9 mouse cellular contexts compared by ENCODE assay signal in the genomic region with DNA sequence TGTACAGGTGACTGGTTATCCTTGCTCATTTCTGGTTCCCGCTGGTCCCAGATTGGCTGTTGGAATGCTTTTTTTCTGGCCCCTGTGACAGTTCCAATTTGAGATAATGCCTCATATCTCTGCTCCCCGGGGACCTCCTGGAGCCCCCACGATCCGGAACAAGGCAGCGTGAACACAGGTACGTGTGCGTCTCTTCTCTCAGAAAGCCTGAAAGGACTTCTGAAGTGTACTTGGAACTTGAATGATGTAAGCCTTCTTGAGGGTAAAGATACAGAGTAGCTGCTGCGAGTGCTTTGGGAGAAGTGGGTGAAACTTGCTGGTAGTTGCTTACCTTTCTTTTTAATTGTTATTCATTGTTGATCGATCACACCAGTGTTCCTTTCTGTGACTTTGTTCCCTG. TPM values are rescaled to one million over a fixed set of nuclear protein-coding genes. Genes with fewer than 3 reads are reported as not detected.
DNase-seq lines count a peak whose midpoint lies in the region; ATAC-seq and TF ChIP-seq lines count a peak whose summit lies in the region.
"Had no signal": no experiment of that assay in that cellular context is flagged by ENCODE, and none has a peak within 500 bp of the region (broad histone marks: within the 10 kb centered on the region; RNA-seq: fewer than 3 reads in every experiment).

No protein-coding gene starts in this region.

- TF ChIP-seq CTCF in CH12.LX (conservative IDR thresholded peaks at IDR 0.05 in 1 of 2, IDR thresholded peaks at IDR 0.05 in 1 of 2; ENCODE audit: low read depth in 2 of 2, low read length in 2 of 2), result no peak

- dilution Hi-C loops in CH12.LX (cut with MboI; ENCODE audit: extremely low pct_ligation_motif_present, extremely low pct_unique_long_range_greater_than_20kb, low sequenced_read_pairs), result no loop called here

- no peak for ATAC-seq in lung, embryonic 16.5 days (ENCODE audit: low read depth)

- WGBS in hindbrain, embryonic 10.5 days, result 62% methylated on average over 9 of the region's 9 CpGs
- 25% methylated on average over 9 of the region's 9 CpGs for WGBS in lung, embryonic 16.5 days

- no peaks in the 10 kb centered on the region for H3K79me2 ChIP-seq in CH12.LX (replicated peaks; ENCODE audit: control insufficient read depth, extremely low read depth, insufficient read depth, poor library complexity, severe bottlenecking)

- intact Hi-C loops in left cerebral cortex, postnatal 14 days (cut with DNase I), result no loop called here

- H3K27ac ChIP-seq in CH12.LX (ENCODE audit: insufficient read depth, low read depth), result no peak overlapping the region
- H3K27ac ChIP-seq in hindbrain, embryonic 10.5 days, result no peak overlapping the region
- peak overlapping the region; percentile 80 for H3K27ac ChIP-seq in lung, embryonic 16.5 days (ENCODE audit: low read length)

- H3K9ac ChIP-seq in CH12.LX (ENCODE audit: insufficient read depth, low read depth), result no peak overlapping the region
- peak overlapping the region; percentile 81 for H3K9ac ChIP-seq in lung, embryonic 16.5 days (ENCODE audit: low read length)

- TF ChIP-seq RAD21 in CH12.LX (IDR thresholded peaks at IDR 0.05; ENCODE audit: low read depth, low read length), result no peak

- H3K4me2 ChIP-seq in CH12.LX (ENCODE audit: insufficient read depth, low read depth, poor library complexity, severe bottlenecking), result peak overlapping the region; percentile 86
- H3K4me2 ChIP-seq in lung, embryonic 16.5 days (ENCODE audit: low read depth, low read length), result peak overlapping the region; percentile 73

- peak; percentile 18 for DNase-seq in cerebellum, adult 8-10 months
- DNase-seq in cerebellum, postnatal 4 days (ENCODE audit: low spot score in 2 of 2), result no peak
- DNase-seq in CH12.LX (ENCODE audit: extremely low read depth), result no peak
- no peak for DNase-seq in hindbrain, embryonic 10.5 days (ENCODE audit: low spot score)
- DNase-seq in adrenal gland, postnatal 10 days, result no peak
- DNase-seq in left cerebral cortex, adult 9 months (ENCODE audit: low spot score in 2 of 2), result no peak
- no peak for DNase-seq in left cerebral cortex, postnatal 14 days (ENCODE audit: low spot score in 2 of 2)

- H3K36me3 ChIP-seq in CH12.LX (replicated peaks in 1 of 2; ENCODE audit: control insufficient read depth in 1 of 2, insufficient read depth in 1 of 2, low read length in 1 of 2), result peaks cover 36 to 45% of the 10 kb centered on the region in 2 experiments
- peaks cover 46% of the 10 kb centered on the region for H3K36me3 ChIP-seq in hindbrain, embryonic 10.5 days
- peaks cover 31% of the 10 kb centered on the region for H3K36me3 ChIP-seq in lung, embryonic 16.5 days (ENCODE audit: control insufficient read depth, insufficient read depth, low read length)

- no peaks in the 10 kb centered on the region for H3K9me3 ChIP-seq in CH12.LX (replicated peaks; ENCODE audit: low read length)
- no peaks in the 10 kb centered on the region for H3K9me3 ChIP-seq in hindbrain, embryonic 10.5 days
- no peaks in the 10 kb centered on the region for H3K9me3 ChIP-seq in lung, embryonic 16.5 days (ENCODE audit: control insufficient read depth, low read length)

- peak overlapping the region; percentile 83 to 93 (median 93) for H3K4me3 ChIP-seq in CH12.LX (replicated peaks in 1 of 3; ENCODE audit: low read depth in 2 of 3, low read length in 2 of 3, poor library complexity in 1 of 3)
- peak overlapping the region; percentile 63 for H3K4me3 ChIP-seq in hindbrain, embryonic 10.5 days
- peak overlapping the region; percentile 77 for H3K4me3 ChIP-seq in lung, embryonic 16.5 days (ENCODE audit: low read length)

- no peak for TF ChIP-seq EP300 in CH12.LX (IDR thresholded peaks at IDR 0.05; ENCODE audit: low read length)

- in situ Hi-C loops in CH12.LX (cut with MboI; ENCODE audit: low pct_ligation_motif_present, low pct_unique_long_range_greater_than_20kb, low sequenced_read_pairs), result no loop called here

- H3K4me1 ChIP-seq in CH12.LX (ENCODE audit: control insufficient read depth in 1 of 2, insufficient read depth in 2 of 2), result peaks cover 0 to 26% of the 10 kb centered on the region in 2 experiments; a peak in 2 of 4 replicates
- peaks cover 22% of the 10 kb centered on the region for H3K4me1 ChIP-seq in hindbrain, embryonic 10.5 days (replicated peaks)
- peaks cover 15% of the 10 kb centered on the region for H3K4me1 ChIP-seq in lung, embryonic 16.5 days (replicated peaks; ENCODE audit: control insufficient read depth, insufficient read depth, low read length)

- no peaks in the 10 kb centered on the region for H3K27me3 ChIP-seq in CH12.LX (replicated peaks)
- H3K27me3 ChIP-seq in hindbrain, embryonic 10.5 days (ENCODE audit: insufficient read depth, poor library complexity, severe bottlenecking), result no peaks in the 10 kb centered on the region
- H3K27me3 ChIP-seq in lung, embryonic 16.5 days (ENCODE audit: control insufficient read depth, insufficient read depth, low read depth, low read length), result no peaks in the 10 kb centered on the region

- no peak for TF ChIP-seq POLR2A in CH12.LX (IDR thresholded peaks at IDR 0.05; ENCODE audit: low read depth, low read length)

TF ChIP-seq in CH12.LX, 34 proteins besides CTCF, POLR2A, EP300 and RAD21:
- TF ChIP-seq IRF4 (IDR thresholded peaks at IDR 0.05; ENCODE audit: low read depth, low read length) (no peak), USF1 (IDR thresholded peaks at IDR 0.05; ENCODE audit: low read depth, low read length) (no peak), MXI1 (IDR thresholded peaks at IDR 0.05; ENCODE audit: low read depth, low read length) (no peak), POLR2AphosphoS2 (IDR thresholded peaks at IDR 0.05; ENCODE audit: low read depth, low read length) (no peak), MYC (IDR thresholded peaks at IDR 0.05; ENCODE audit: low read depth, low read length) (no peak)

RNA-seq across cellular contexts. Expression of a gene that starts 1.1 kb away (rescaled TPM):
- total RNA-seq in CH12.LX (2012; rRNA removed) (27.4 and 27.8 TPM in 2 replicates), CH12.LX (2014; rRNA removed) (18.3 and 19.3 TPM in 2 replicates)
- 23.1 TPM in 2 replicates for polyA plus RNA-seq in CH12.LX (2012; ENCODE audit: insufficient read length, low read depth)
- polyA plus RNA-seq in hindbrain, embryonic 10.5 days (2016; fragmentation: Nextera tagmentation; extraction: Ambion mirVana), result 70.3 and 80.9 TPM in 2 replicates
- 92.6 and 98.6 TPM in 2 replicates for polyA plus RNA-seq in lung, embryonic 16.5 days (2015; fragmentation: Nextera tagmentation; extraction: Ambion mirVana)
- 10 to 100 TPM; 28.9 to 34.7 TPM for total RNA-seq in adrenal gland, postnatal 10 days (2021)
- 10 to 100 TPM; 59.8 to 61.3 TPM for total RNA-seq in left cerebral cortex, postnatal 14 days (2021)

RNA-seq across cellular contexts. Expression of a gene that starts 9.8 kb away (rescaled TPM):
- 12.4 and 13.6 TPM in 2 replicates for total RNA-seq in CH12.LX (2012; rRNA removed)
- 10.5 and 13.7 TPM in 2 replicates for total RNA-seq in CH12.LX (2014; rRNA removed)
- 13.9 and 15.1 TPM in 2 replicates for polyA plus RNA-seq in CH12.LX (2012; ENCODE audit: insufficient read length, low read depth)
- polyA plus RNA-seq in hindbrain, embryonic 10.5 days (2016; fragmentation: Nextera tagmentation; extraction: Ambion mirVana), result 54.1 and 56.2 TPM in 2 replicates
- 53.9 and 56.8 TPM in 2 replicates for polyA plus RNA-seq in lung, embryonic 16.5 days (2015; fragmentation: Nextera tagmentation; extraction: Ambion mirVana)
- 10 to 100 TPM; 30.8 to 43.8 TPM for total RNA-seq in adrenal gland, postnatal 10 days (2021)
- total RNA-seq in left cerebral cortex, postnatal 14 days (2021), result 10 to 100 TPM; 20.5 to 23.9 TPM

RNA-seq across cellular contexts. Expression of a gene that starts 16.6 kb away (rescaled TPM):
- total RNA-seq in CH12.LX (2012; rRNA removed) (13.1 and 14.2 TPM in 2 replicates), CH12.LX (2014; rRNA removed) (7.1 and 8.5 TPM in 2 replicates)
- polyA plus RNA-seq in CH12.LX (2012; ENCODE audit: insufficient read length, low read depth), result 34.3 and 37.6 TPM in 2 replicates
- 95.6 and 111 TPM in 2 replicates for polyA plus RNA-seq in hindbrain, embryonic 10.5 days (2016; fragmentation: Nextera tagmentation; extraction: Ambion mirVana)
- polyA plus RNA-seq in lung, embryonic 16.5 days (2015; fragmentation: Nextera tagmentation; extraction: Ambion mirVana), result 69.8 and 76.0 TPM in 2 replicates
- 10 to 100 TPM; 31.8 to 40.2 TPM for total RNA-seq in adrenal gland, postnatal 10 days (2021)
- 10 to 100 TPM; 54.1 to 58.0 TPM for total RNA-seq in left cerebral cortex, postnatal 14 days (2021)

RNA-seq across cellular contexts. Expression of a gene that starts 20.0 kb away (rescaled TPM):
- total RNA-seq in CH12.LX (2012; rRNA removed) (244 and 265 TPM in 2 replicates), CH12.LX (2014; rRNA removed) (239 and 242 TPM in 2 replicates)
- polyA plus RNA-seq in CH12.LX (2012; ENCODE audit: insufficient read length, low read depth), result 242 and 264 TPM in 2 replicates
- polyA plus RNA-seq in hindbrain, embryonic 10.5 days (2016; fragmentation: Nextera tagmentation; extraction: Ambion mirVana), result 250 and 275 TPM in 2 replicates
- 227 and 230 TPM in 2 replicates for polyA plus RNA-seq in lung, embryonic 16.5 days (2015; fragmentation: Nextera tagmentation; extraction: Ambion mirVana)
- total RNA-seq in adrenal gland, postnatal 10 days (2021), result 1,000 to 10,000 TPM in 1 of 2 experiments, 100 to 1,000 TPM in 1; 996 to 1,019 TPM
- total RNA-seq in left cerebral cortex, postnatal 14 days (2021), result 100 to 1,000 TPM; 265 to 285 TPM

RNA-seq across cellular contexts. Expression of a gene that starts 21.0 kb away (rescaled TPM):
- 0.13 and 0.25 TPM in 2 replicates for total RNA-seq in CH12.LX (2012; rRNA removed)
- 0.04 and 0.08 TPM in 2 replicates for total RNA-seq in CH12.LX (2014; rRNA removed)
- 0.09 and 0.19 TPM in 2 replicates for polyA plus RNA-seq in CH12.LX (2012; ENCODE audit: insufficient read length, low read depth)
- 10.4 and 13.0 TPM in 2 replicates for polyA plus RNA-seq in hindbrain, embryonic 10.5 days (2016; fragmentation: Nextera tagmentation; extraction: Ambion mirVana)
- 8.4 and 9.2 TPM in 2 replicates for polyA plus RNA-seq in lung, embryonic 16.5 days (2015; fragmentation: Nextera tagmentation; extraction: Ambion mirVana)
- 1 to 10 TPM; 4.0 to 5.1 TPM for total RNA-seq in adrenal gland, postnatal 10 days (2021)
- total RNA-seq in left cerebral cortex, postnatal 14 days (2021), result 10 to 100 TPM; 11.1 to 17.0 TPM
- total RNA-seq: common myeloid progenitor, adult 5-6 weeks had no signal
